Mouse (Mus musculus) erythroblast, adult 5-6 weeks (primary cell): ENCODE data around the gene S100a2. TPM values are rescaled to one million over a fixed set of nuclear protein-coding genes. Genes with fewer than 3 reads are reported as not detected.

ENCODE experiments used
- total RNA-seq, 2 experiments: library from RNA; stranded (forward) in 1 of 2; stranded (reverse) in 1 of 2; fragments of 150-400 nt in 1 of 2; fragments of 200-764, 138-1000 nt in 1 of 2; gene quantifications; 2 replicates each; pipeline versions ENCODE4 v1.2.3 to v1.2.4; 2015 to 2017; ENCODE audit warnings: low replicate concordance in 2 of 2

The S100a2 gene
- total RNA-seq, 2 experiments from 2014 or later, result not detected

Other genes with a start within 250 kb of the S100a2 start
- gene Slc27a3, start 200.3 kb upstream of the S100a2 start, total RNA-seq (2015; ENCODE audit: low replicate concordance), result not detected in 2 replicates
- gene Slc27a3, start 200.3 kb upstream of the S100a2 start, total RNA-seq (2017; ENCODE audit: low replicate concordance), result 0.68 TPM in 1 of 2 replicates, not detected in the other
- 6.0 and 6.9 TPM in 2 replicates for gene Ints3, start 156.6 kb upstream of the S100a2 start, total RNA-seq (2015; ENCODE audit: low replicate concordance)
- 5.1 and 10.5 TPM in 2 replicates for gene Ints3, start 156.6 kb upstream of the S100a2 start, total RNA-seq (2017; ENCODE audit: low replicate concordance)
- gene Npr1, start 124.4 kb upstream of the S100a2 start, total RNA-seq (2015; ENCODE audit: low replicate concordance), result not detected in 2 replicates
- gene Npr1, start 124.4 kb upstream of the S100a2 start, total RNA-seq (2017; ENCODE audit: low replicate concordance), result 0.84 TPM in 1 of 2 replicates, not detected in the other
- 25.9 and 29.9 TPM in 2 replicates for gene Ilf2, start 114.1 kb upstream of the S100a2 start, total RNA-seq (2015; ENCODE audit: low replicate concordance)
- 37.6 and 44.0 TPM in 2 replicates for gene Ilf2, start 114.1 kb upstream of the S100a2 start, total RNA-seq (2017; ENCODE audit: low replicate concordance)
- gene Snapin, start 99.2 kb upstream of the S100a2 start, total RNA-seq (2015; ENCODE audit: low replicate concordance), result 6.3 and 11.5 TPM in 2 replicates
- 10.7 and 13.4 TPM in 2 replicates for gene Snapin, start 99.2 kb upstream of the S100a2 start, total RNA-seq (2017; ENCODE audit: low replicate concordance)
- gene Chtop, start 80.7 kb upstream of the S100a2 start, total RNA-seq (2015; ENCODE audit: low replicate concordance), result 33.0 and 49.1 TPM in 2 replicates
- gene Chtop, start 80.7 kb upstream of the S100a2 start, total RNA-seq (2017; ENCODE audit: low replicate concordance), result 37.8 and 45.3 TPM in 2 replicates
- 41.3 and 51.2 TPM in 2 replicates for gene S100a1, start 75.9 kb upstream of the S100a2 start, total RNA-seq (2015; ENCODE audit: low replicate concordance)
- 15.3 and 28.6 TPM in 2 replicates for gene S100a1, start 75.9 kb upstream of the S100a2 start, total RNA-seq (2017; ENCODE audit: low replicate concordance)
- 1.9 and 18.0 TPM in 2 replicates for gene S100a13, start 75.8 kb upstream of the S100a2 start, total RNA-seq (2015; ENCODE audit: low replicate concordance)
- 22.4 and 31.6 TPM in 2 replicates for gene S100a13, start 75.8 kb upstream of the S100a2 start, total RNA-seq (2017; ENCODE audit: low replicate concordance)
- not detected in 2 replicates for gene S100a14, start 63.4 kb upstream of the S100a2 start, total RNA-seq (2015; ENCODE audit: low replicate concordance)
- not detected in 2 replicates for gene S100a14, start 63.4 kb upstream of the S100a2 start, total RNA-seq (2017; ENCODE audit: low replicate concordance)
- not detected in 2 replicates for gene S100a16, start 53.0 kb upstream of the S100a2 start, total RNA-seq (2015; ENCODE audit: low replicate concordance)
- gene S100a16, start 53.0 kb upstream of the S100a2 start, total RNA-seq (2017; ENCODE audit: low replicate concordance), result not detected in 2 replicates
- 2.5 TPM in 1 of 2 replicates, not detected in the other for gene S100a3, start 29.7 kb upstream of the S100a2 start, total RNA-seq (2015; ENCODE audit: low replicate concordance)
- not detected in 2 replicates for gene S100a3, start 29.7 kb upstream of the S100a2 start, total RNA-seq (2017; ENCODE audit: low replicate concordance)
- gene Gm42674, start 11.7 kb downstream of the S100a2 start, total RNA-seq (2015; ENCODE audit: low replicate concordance), result not detected in 2 replicates
- not detected in 2 replicates for gene Gm42674, start 11.7 kb downstream of the S100a2 start, total RNA-seq (2017; ENCODE audit: low replicate concordance)
- 64.0 and 136 TPM in 2 replicates for gene S100a4, start 13.5 kb downstream of the S100a2 start, total RNA-seq (2015; ENCODE audit: low replicate concordance)
- 89.5 and 104 TPM in 2 replicates for gene S100a4, start 13.5 kb downstream of the S100a2 start, total RNA-seq (2017; ENCODE audit: low replicate concordance)
- gene S100a5, start 18.3 kb downstream of the S100a2 start, total RNA-seq (2015; ENCODE audit: low replicate concordance), result not detected in 2 replicates
- not detected in 2 replicates for gene S100a5, start 18.3 kb downstream of the S100a2 start, total RNA-seq (2017; ENCODE audit: low replicate concordance)
- gene S100a6, start 22.6 kb downstream of the S100a2 start, total RNA-seq (2015; ENCODE audit: low replicate concordance), result 246 and 247 TPM in 2 replicates
- gene S100a6, start 22.6 kb downstream of the S100a2 start, total RNA-seq (2017; ENCODE audit: low replicate concordance), result 99.2 and 118 TPM in 2 replicates
- not detected in 2 replicates for gene S100a7a, start 63.8 kb downstream of the S100a2 start, total RNA-seq (2015; ENCODE audit: low replicate concordance)
- gene S100a7a, start 63.8 kb downstream of the S100a2 start, total RNA-seq (2017; ENCODE audit: low replicate concordance), result not detected in 2 replicates
- gene S100a8, start 78.7 kb downstream of the S100a2 start, total RNA-seq (2015; ENCODE audit: low replicate concordance), result 9,516 and 10,353 TPM in 2 replicates
- gene S100a8, start 78.7 kb downstream of the S100a2 start, total RNA-seq (2017; ENCODE audit: low replicate concordance), result 5,136 and 5,692 TPM in 2 replicates
- 13,871 and 15,956 TPM in 2 replicates for gene S100a9, start 105.5 kb downstream of the S100a2 start, total RNA-seq (2015; ENCODE audit: low replicate concordance)
- gene S100a9, start 105.5 kb downstream of the S100a2 start, total RNA-seq (2017; ENCODE audit: low replicate concordance), result 4,543 and 6,947 TPM in 2 replicates
- 4.8 TPM in 1 of 2 replicates, not detected in the other for gene Pglyrp4, start 136.7 kb downstream of the S100a2 start, total RNA-seq (2015; ENCODE audit: low replicate concordance)
- not detected in 2 replicates for gene Pglyrp4, start 136.7 kb downstream of the S100a2 start, total RNA-seq (2017; ENCODE audit: low replicate concordance)
- not detected in 2 replicates for gene Gm5849, start 187.6 kb downstream of the S100a2 start, total RNA-seq (2015; ENCODE audit: low replicate concordance)
- not detected in 2 replicates for gene Gm5849, start 187.6 kb downstream of the S100a2 start, total RNA-seq (2017; ENCODE audit: low replicate concordance)